Mouse (Mus musculus): ENCODE measurements around the gene Rab14.
A peak's percentile ranks its signal among the peaks of the same experiment; 100 is the strongest.

The Rab14 gene

GRCm38 (mm10) chr2:35153844-35154554, 46.9 kb downstream of the Rab14 start:
- DNase-seq (ENCODE audit: low spot score in 2 of 2) = no peak

GRCm38 (mm10) chr2:35153179-35153578, 47.7 kb downstream of the Rab14 start:
- no peak for DNase-seq (ENCODE audit: low spot score in 2 of 2)

GRCm38 (mm10) chr2:35151303-35151882, 49.5 kb downstream of the Rab14 start:
- DNase-seq (ENCODE audit: low spot score in 2 of 2) = no peak

GRCm38 (mm10) chr2:35148806-35149205, 52.1 kb downstream of the Rab14 start:
- no peak for DNase-seq (ENCODE audit: low spot score in 2 of 2)

DNA sequence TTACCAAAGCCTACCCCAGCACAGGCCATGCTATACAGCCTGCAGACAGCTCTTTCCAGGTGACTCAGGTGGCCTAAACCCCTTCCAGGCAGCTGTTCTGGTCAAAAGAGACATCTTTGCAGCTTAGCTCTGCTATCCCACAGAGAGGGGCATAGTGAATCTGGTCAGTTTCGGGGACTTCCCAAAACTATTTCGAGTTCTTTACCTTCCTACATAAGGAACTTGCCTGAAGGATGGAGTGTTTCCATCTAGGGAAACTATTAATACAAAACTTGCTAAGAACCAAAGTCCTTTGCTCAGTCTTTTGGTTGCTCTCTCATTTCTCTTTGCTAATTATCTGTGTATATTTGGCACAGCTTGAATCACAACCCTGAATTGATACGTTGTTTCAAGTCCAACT, 59.2 kb downstream of the Rab14 start:
- no peak for DNase-seq (ENCODE audit: low spot score in 2 of 2)

DNA sequence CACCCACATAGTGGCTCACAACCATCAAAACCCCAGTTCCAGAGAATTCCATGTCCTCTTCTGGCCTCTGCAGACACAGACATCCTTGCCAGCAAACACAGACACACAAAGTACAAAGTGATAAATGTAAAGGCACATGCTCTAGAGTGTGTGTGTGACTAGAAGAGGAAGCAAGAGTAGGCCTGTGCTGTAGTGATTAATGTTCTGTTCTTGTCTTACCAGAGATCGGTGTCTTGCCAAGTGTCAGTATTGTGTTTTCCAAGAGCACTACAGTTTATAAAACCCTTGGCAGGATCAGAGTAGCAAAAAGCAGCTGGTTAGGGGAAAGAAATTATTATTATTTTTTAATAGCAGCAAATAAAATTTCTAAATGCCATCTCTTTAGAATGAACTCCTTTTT, 62.3 kb downstream of the Rab14 start:
- no peak for DNase-seq (ENCODE audit: low spot score in 2 of 2)

DNA sequence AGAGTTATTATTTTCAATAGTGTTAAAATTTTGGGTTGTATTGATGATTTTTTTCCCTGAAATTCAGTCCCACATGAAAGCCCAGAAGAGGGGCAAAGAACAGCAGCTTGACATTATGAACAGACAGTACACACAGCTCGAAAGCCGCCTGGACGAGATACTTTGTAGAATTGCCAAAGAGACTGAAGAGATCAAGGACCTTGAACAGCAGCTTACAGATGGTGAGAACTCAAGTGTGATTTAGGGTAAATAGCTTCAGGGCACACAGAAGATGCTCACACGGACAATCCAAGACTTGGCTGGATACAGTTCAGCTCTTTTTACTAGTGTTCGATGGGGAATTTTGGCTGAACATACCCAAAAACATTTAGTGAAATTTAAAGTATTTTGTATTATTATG, 67.0 kb downstream of the Rab14 start:
- no peak for DNase-seq (ENCODE audit: low spot score in 2 of 2)

GRCm38 (mm10) chr2:35132662-35133055, 68.3 kb downstream of the Rab14 start:
- no peak for DNase-seq (ENCODE audit: low spot score in 2 of 2)

DNA sequence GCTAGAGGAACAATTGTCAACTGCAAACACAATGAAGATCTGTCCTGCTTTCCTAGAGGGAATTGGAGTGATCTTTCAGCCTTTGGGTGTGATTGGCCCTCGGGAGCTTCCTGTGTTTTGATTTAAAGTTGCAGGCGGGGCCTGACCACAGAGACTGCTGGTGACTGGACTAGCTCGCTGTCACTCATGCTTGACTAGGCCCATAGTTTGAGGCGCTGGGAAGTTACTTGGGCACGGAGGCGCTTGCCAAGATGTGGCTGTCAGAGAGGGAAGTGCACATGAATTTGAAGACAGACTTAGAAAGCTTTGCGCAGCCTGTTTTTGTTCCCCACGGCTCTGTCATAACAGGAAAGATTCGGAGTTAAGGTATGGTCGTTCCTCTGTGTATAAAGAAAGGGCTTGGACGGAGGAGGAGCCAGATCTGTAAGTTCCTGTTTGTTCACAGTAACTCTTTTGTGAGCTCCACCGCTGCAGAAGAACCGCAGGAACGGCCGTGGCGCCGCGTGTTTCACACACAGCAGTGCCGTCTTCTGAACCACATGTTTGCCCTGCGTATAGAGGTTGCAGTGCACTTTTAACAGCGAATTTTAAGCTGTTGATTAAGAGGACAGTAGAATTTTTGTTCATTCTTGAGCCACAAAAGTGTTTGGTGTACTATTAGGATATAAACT, 68.8 kb downstream of the Rab14 start:
- DNase-seq (ENCODE audit: low spot score in 2 of 2) = peak; percentile 76 to 95

- no peak for DNase-seq (ENCODE audit: low spot score in 2 of 2)
These were observed 69.4 kb downstream of the Rab14 start for GRCm38 (mm10) chr2:35131491-35131890.

Data from cerebellum, postnatal 4 days (tissue).